Mouse (Mus musculus): Measurements from ENCODE around the gene Rpl23a. TPM values are rescaled to one million over a fixed set of nuclear protein-coding genes. Genes with fewer than 3 reads are reported as not detected.

Rpl23a gene
- polyA plus RNA-seq, 1 experiment = 1,521 TPM

DNA sequence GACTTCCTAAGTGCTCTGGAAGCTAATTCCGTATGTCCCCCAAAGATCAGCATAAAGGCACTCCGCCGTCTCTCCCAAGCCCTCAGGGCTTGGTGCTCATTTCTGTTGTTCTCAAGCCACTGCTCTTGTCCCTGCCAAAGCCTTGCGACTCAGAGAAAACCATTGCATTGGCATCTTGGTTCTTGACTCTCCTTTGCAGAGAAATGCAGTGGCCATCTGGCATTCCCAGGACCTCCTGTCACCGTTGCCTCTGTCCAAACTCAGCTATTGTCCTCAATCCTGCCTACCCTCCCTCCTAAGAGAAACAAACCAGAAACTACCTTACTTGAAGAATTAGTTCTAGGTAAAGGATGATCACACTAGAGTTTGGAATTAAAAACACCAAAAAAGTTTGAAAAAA lies 27.7 kb downstream of the Rpl23a start:
- Histone ChIP-seq H3K9me3 (no peaks in the 10 kb centered on the region), H3K36me3 (replicated peaks; ENCODE audit: low read length) (peaks cover 90% of the 10 kb centered on the region), H3K4me3 (replicated peaks) (no peak overlapping the region), H3K27me3 (replicated peaks) (peaks cover 2% of the 10 kb centered on the region), H3K4me1 (peaks cover 45% of the 10 kb centered on the region)
- no peak for TF ChIP-seq FLI1 (IDR thresholded peaks at IDR 0.05; ENCODE audit: low read length)
- TF ChIP-seq GATA1 (IDR thresholded peaks at IDR 0.05; ENCODE audit: borderline replicate concordance, low read length) = no peak

DNA sequence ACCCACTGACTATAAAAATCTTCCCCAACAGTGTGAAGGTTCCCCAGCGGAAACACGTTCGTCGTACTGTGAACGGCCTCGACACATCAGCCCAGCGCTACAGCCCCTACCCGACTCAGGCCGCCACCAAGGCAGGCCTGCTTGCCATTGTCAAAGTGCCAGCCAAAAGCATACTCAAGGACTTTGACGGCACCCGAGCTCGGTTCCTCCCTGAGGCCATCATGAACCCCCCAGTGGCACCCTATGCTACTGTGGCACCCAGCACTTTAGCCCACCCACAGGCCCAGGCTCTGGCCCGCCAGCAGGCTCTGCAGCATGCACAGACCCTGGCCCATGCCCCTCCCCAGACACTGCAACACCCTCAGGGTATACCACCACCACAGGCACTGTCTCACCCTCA lies 29.6 kb downstream of the Rpl23a start:
- Histone ChIP-seq H3K27me3 (replicated peaks) (no peaks in the 10 kb centered on the region), H3K4me3 (replicated peaks) (no peak overlapping the region), H3K36me3 (replicated peaks; ENCODE audit: low read length) (peaks cover 93% of the 10 kb centered on the region), H3K9me3 (no peaks in the 10 kb centered on the region), H3K4me1 (peaks cover 34% of the 10 kb centered on the region)
- no peak for TF ChIP-seq GATA1 (IDR thresholded peaks at IDR 0.05; ENCODE audit: borderline replicate concordance, low read length)
- no peak for TF ChIP-seq FLI1 (IDR thresholded peaks at IDR 0.05; ENCODE audit: low read length)

DNA sequence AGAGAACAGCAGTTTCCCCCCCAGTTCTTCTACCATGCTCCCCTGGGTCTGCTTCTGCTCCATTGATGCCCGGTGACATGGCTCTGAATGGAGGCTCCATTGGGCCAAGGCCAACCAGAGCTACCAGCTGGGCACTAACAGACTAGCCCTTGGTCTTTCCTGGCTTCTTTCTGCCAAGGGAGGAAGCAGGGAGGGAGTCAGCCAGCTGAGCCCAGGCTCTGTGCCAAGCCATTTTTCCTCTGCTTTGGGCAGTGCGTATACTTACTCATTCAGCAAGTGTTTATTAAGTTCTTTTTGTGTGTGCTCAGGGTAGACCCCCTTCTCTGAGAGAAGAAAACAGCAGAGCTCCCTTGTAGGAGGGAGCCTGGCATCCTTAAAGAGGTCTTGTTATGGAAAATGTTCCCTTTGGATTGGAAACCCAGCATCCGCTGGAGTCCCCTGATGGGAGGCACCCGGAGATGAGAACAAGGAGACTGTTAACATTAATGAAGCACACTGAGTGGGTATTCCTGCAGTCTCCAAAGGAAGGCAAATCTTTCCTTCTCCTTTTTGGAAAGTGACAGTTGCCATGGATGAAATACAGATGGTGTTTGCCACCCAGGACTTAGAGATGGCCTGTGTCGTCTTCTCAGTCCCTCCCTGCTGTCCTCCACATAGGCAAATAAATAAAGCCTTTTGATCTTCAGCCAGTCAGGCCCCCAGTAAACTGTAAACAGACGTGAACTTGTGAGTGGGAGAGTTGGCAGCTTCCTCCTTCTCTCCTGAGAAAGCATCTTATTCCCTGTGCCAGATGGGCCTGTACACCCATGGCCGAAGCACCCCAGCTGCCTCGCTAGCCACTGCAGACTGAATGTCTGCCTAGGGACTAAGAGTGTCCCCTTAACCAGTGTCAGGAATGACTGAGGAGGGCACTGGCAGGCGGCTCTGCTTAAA lies 30.8 kb downstream of the Rpl23a start:
- Histone ChIP-seq H3K36me3 (replicated peaks; ENCODE audit: low read length) (peaks cover 93% of the 10 kb centered on the region), H3K27me3 (replicated peaks) (no peaks in the 10 kb centered on the region), H3K9me3 (no peaks in the 10 kb centered on the region), H3K4me1 (peaks cover 39% of the 10 kb centered on the region), H3K4me3 (replicated peaks) (no peak overlapping the region)
- no peak for TF ChIP-seq FLI1 (IDR thresholded peaks at IDR 0.05; ENCODE audit: low read length)
- no peak for TF ChIP-seq GATA1 (IDR thresholded peaks at IDR 0.05; ENCODE audit: borderline replicate concordance, low read length)

DNA sequence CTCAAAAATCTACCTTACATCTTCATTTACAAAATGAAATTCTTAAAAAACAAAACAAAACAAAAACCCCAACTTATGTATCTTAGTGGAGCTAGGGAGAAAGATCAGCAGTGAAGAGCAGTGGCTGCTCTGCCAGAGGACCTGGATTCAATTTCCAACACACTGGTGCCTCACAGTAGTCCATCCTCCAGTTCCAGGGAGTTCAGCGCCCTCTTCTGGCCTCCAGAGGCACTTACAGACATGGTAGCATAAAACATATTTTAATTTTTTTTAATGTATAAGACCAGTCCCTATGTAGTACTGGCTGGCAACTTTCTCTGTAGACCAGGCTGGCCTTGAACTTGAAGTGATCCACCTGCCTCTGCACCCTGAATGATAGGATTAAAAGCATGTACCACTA lies 32.2 kb downstream of the Rpl23a start:
- no peaks in the 10 kb centered on the region for H3K9me3 ChIP-seq
- TF ChIP-seq FLI1 (IDR thresholded peaks at IDR 0.05; ENCODE audit: low read length) = no peak
- TF ChIP-seq GATA1 (IDR thresholded peaks at IDR 0.05; ENCODE audit: borderline replicate concordance, low read length) = no peak
- H3K27me3 ChIP-seq (replicated peaks) = no peaks in the 10 kb centered on the region
- H3K4me1 ChIP-seq = peaks cover 46% of the 10 kb centered on the region
- H3K4me3 ChIP-seq (replicated peaks) = no peak overlapping the region
- H3K36me3 ChIP-seq (replicated peaks; ENCODE audit: low read length) = peaks cover 94% of the 10 kb centered on the region

DNA sequence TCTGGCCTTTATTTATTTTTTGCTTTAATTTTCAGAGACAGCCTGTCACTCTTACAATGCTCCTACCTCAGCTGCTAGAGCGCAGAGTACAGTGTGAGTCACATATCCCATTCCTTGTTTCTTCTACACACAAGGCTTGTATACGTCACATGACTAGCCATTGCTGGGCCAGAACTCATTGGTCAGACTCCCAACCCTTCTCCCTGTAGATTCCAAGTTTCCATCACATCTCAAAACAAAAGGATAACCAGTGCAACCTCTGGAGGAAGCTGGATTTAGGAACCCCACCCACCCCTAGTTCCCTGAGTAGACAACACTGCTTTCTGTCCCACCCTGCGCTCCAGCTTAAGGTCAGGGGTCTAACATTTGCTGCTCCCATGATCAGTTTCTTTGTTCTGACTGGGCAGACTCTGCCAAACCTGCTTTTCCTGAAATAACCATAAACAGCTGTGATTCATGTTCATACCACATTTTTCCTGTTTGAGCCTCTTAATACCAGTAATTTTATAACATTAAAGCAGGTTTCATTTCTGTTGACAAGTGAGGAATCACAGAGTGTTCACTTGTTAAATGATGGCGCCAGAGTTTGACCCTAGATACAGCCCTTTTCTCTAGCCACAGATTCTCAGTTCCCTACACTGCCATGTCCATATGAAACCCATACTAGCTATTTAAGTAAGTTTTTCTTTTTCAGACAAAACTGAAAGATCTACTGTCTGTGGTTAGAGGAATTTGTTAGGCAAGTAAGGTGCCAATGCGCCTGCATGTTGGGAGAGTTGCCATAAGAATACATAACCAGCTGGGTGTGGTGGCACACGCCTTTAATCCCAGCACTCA lies 36.5 kb downstream of the Rpl23a start:
- no peaks in the 10 kb centered on the region for H3K9me3 ChIP-seq
- peaks cover 28% of the 10 kb centered on the region for H3K4me1 ChIP-seq
- no peaks in the 10 kb centered on the region for H3K27me3 ChIP-seq (replicated peaks)
- no peak for TF ChIP-seq FLI1 (IDR thresholded peaks at IDR 0.05; ENCODE audit: low read length)
- TF ChIP-seq GATA1 (IDR thresholded peaks at IDR 0.05; ENCODE audit: borderline replicate concordance, low read length) = no peak
- no peak overlapping the region for H3K4me3 ChIP-seq (replicated peaks)
- peaks cover 92% of the 10 kb centered on the region for H3K36me3 ChIP-seq (replicated peaks; ENCODE audit: low read length)

DNA sequence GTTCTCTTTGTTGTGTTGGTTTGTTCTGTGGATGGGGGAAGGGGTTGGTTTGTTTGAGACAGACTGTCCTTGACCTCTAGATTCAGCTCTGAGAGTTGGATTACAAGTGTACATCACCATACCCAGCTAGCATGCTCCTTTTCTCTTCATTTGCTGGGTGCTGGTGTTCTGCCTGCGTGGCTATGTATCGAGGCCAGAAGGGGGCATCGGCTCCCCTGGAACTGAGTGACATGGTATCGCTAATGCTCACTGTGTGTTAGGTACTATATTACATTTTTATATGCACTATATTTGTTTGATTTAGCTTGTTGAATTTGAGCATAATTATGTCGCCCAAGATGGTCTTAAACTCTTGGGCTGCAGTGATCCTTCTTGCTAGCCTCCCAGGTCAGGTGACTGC lies 37.2 kb downstream of the Rpl23a start:
- Histone ChIP-seq H3K4me1 (peaks cover 36% of the 10 kb centered on the region), H3K9me3 (no peaks in the 10 kb centered on the region), H3K27me3 (replicated peaks) (no peaks in the 10 kb centered on the region), H3K4me3 (replicated peaks) (no peak overlapping the region), H3K36me3 (replicated peaks; ENCODE audit: low read length) (peaks cover 94% of the 10 kb centered on the region)
- TF ChIP-seq GATA1 (IDR thresholded peaks at IDR 0.05; ENCODE audit: borderline replicate concordance, low read length) (no peak), FLI1 (IDR thresholded peaks at IDR 0.05; ENCODE audit: low read length) (no peak)

DNA sequence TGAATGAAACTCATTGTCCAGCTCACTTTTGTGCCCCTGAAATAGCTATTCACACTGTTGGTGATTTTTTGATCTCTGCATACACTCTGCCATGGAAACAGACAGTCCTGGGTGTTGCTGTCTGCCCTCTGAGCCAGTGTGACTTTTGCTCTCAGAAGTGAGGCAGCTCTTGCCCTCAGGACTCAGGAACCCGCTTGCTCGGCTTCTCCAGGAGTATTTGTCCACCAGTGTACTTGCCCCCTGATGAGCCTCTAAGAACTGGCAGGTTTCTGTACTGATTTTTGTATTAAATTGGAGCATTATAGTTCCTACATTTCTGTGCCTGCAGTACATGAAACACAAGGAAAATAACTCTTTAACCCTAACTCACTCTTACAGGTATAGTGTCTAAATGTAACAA lies 39.9 kb downstream of the Rpl23a start:
- TF ChIP-seq GATA1 (IDR thresholded peaks at IDR 0.05; ENCODE audit: borderline replicate concordance, low read length) (no peak), FLI1 (IDR thresholded peaks at IDR 0.05; ENCODE audit: low read length) (no peak)
- H3K9me3 ChIP-seq = no peaks in the 10 kb centered on the region
- H3K27me3 ChIP-seq (replicated peaks) = no peaks in the 10 kb centered on the region
- peaks cover 54% of the 10 kb centered on the region for H3K4me1 ChIP-seq
- H3K36me3 ChIP-seq (replicated peaks; ENCODE audit: low read length) = peaks cover 78% of the 10 kb centered on the region
- no peak overlapping the region for H3K4me3 ChIP-seq (replicated peaks)

DNA sequence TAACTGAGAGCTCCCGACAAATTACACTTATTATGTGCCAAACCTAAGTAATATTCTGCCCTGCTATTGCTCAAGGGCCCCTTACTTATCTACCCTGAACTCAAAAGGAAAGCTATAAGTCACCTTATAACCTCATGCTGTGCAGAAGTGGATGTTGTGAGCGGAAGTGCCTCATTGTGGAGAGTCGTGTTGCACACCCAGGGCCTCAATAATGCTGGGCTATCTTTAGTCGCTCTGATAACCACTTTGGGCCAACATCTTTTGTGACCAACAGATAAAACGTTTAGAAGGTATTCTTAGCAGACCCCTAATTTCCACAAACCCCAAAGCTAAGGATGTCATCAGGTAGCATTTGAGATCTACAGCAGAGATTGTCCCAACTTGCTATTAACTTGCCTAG lies 42.7 kb downstream of the Rpl23a start:
- peaks cover 59% of the 10 kb centered on the region for H3K4me1 ChIP-seq
- TF ChIP-seq GATA1 (IDR thresholded peaks at IDR 0.05; ENCODE audit: borderline replicate concordance, low read length) = no peak
- no peak for TF ChIP-seq FLI1 (IDR thresholded peaks at IDR 0.05; ENCODE audit: low read length)
- H3K9me3 ChIP-seq = no peaks in the 10 kb centered on the region
- H3K36me3 ChIP-seq (replicated peaks; ENCODE audit: low read length) = peaks cover 63% of the 10 kb centered on the region
- no peaks in the 10 kb centered on the region for H3K27me3 ChIP-seq (replicated peaks)
- H3K4me3 ChIP-seq (replicated peaks) = no peak overlapping the region

DNA sequence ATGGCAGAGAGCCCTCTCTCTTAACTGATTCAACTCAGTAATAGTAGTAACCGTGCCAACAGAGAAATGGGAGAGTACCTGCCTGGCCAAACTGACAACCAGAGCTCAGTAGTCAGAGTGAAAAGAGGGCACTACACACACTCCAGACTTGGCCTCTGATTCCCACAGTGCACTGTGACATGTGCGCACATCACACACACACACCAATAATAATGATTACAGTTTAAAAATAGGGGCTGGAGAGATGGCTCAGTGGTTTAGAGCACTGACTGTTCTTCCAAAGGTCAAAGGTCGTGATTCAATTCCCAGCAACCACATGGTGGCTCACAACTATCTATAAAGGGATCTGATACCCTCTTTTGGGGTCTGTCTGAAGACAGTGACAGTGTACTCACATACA lies 45.4 kb downstream of the Rpl23a start:
- Histone ChIP-seq H3K36me3 (replicated peaks; ENCODE audit: low read length) (peaks cover 41% of the 10 kb centered on the region), H3K9me3 (no peaks in the 10 kb centered on the region), H3K4me1 (peaks cover 84% of the 10 kb centered on the region), H3K4me3 (replicated peaks) (no peak overlapping the region), H3K27me3 (replicated peaks) (no peaks in the 10 kb centered on the region)
- TF ChIP-seq FLI1 (IDR thresholded peaks at IDR 0.05; ENCODE audit: low read length) (no peak), GATA1 (IDR thresholded peaks at IDR 0.05; ENCODE audit: borderline replicate concordance, low read length) (no peak)

DNA sequence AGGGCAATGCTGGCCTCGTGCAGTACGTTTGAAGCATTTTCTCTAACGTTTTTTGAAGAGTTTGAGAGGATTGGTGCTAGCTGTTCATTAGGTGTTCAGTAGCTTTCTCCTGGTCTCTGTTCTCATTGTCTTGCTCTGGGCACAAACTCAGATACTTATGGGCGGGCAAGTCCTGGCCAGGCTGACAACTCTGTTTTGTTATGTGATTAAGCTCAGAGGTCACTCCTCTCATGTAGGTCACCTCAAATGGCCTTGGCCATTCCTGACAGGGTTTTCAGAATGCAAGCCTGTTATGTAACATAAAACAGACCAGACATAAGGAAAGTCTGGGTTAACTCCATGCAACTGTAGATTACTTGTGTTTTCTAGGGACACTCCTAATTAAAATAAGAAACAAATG lies 45.8 kb downstream of the Rpl23a start:
- Histone ChIP-seq H3K36me3 (replicated peaks; ENCODE audit: low read length) (peaks cover 41% of the 10 kb centered on the region), H3K9me3 (no peaks in the 10 kb centered on the region), H3K4me1 (peaks cover 86% of the 10 kb centered on the region), H3K4me3 (replicated peaks) (no peak overlapping the region), H3K27me3 (replicated peaks) (no peaks in the 10 kb centered on the region)
- TF ChIP-seq GATA1 (IDR thresholded peaks at IDR 0.05; ENCODE audit: borderline replicate concordance, low read length) = no peak
- no peak for TF ChIP-seq FLI1 (IDR thresholded peaks at IDR 0.05; ENCODE audit: low read length)
